Mouse (Mus musculus): ENCODE measurements at regions not wholly inside any gene's neighbourhood (a gene's known extent, or its start where the extent isn't known, plus 50 kb on each side); places are given as distances from the start of the nearest gene placed in this dataset.

DNA sequence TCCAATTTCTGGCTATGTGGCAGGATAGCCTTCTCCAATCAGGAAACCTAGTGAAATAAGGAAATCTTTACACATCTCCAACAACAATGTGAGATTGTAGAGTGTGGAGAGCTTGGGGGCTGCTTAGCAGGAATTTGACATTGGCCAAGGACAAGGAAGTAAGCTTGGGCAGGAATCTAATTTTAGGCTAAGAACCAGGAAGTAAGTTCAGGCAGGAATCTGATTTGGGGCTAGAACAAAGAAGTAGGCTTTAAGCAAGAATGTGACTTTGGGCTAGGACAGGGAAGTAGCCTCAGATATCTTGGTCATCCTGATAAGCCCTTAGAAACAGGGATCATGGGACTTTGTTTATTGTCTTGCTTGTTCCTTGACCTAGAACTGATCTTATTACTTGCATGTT lies 117.6 kb upstream of the Hmga2 start:
- Histone ChIP-seq H3K36me3 (replicated peaks in 1 of 2; ENCODE audit: control insufficient read depth in 1 of 2, insufficient read depth in 1 of 2, low read length in 1 of 2) (no peaks in the 10 kb centered on the region), H3K4me2 (ENCODE audit: insufficient read depth, low read depth, poor library complexity, severe bottlenecking) (no peak overlapping the region), H3K27ac (ENCODE audit: insufficient read depth, low read depth) (no peak overlapping the region), H3K4me1 (ENCODE audit: control insufficient read depth in 1 of 2, insufficient read depth in 2 of 2) (no peaks in the 10 kb centered on the region), H3K27me3 (replicated peaks) (no peaks in the 10 kb centered on the region), H3K9ac (ENCODE audit: insufficient read depth, low read depth) (no peak overlapping the region), H3K79me2 (replicated peaks; ENCODE audit: control insufficient read depth, extremely low read depth, insufficient read depth, poor library complexity, severe bottlenecking) (no peaks in the 10 kb centered on the region), H3K9me3 (replicated peaks; ENCODE audit: low read length) (peaks cover 58% of the 10 kb centered on the region), H3K4me3 (replicated peaks in 1 of 3; ENCODE audit: low read depth in 2 of 3, low read length in 2 of 3, poor library complexity in 1 of 3) (no peak overlapping the region)
- no peak for DNase-seq (ENCODE audit: extremely low read depth)
- dilution Hi-C loops (cut with MboI; ENCODE audit: extremely low pct_ligation_motif_present, extremely low pct_unique_long_range_greater_than_20kb, low sequenced_read_pairs) = no loop called here
- TF ChIP-seq CHD2 (IDR thresholded peaks at IDR 0.05; ENCODE audit: low read length) (no peak), USF2 (conservative IDR thresholded peaks at IDR 0.05; ENCODE audit: low read depth, low read length) (no peak), TCF12 (IDR thresholded peaks at IDR 0.05; ENCODE audit: low read depth, low read length) (no peak), ZNF384 (IDR thresholded peaks at IDR 0.05; ENCODE audit: low read depth, low read length) (no peak), USF1 (IDR thresholded peaks at IDR 0.05; ENCODE audit: low read depth, low read length) (no peak), E2F4 (IDR thresholded peaks at IDR 0.05; ENCODE audit: insufficient replicate concordance, low read depth, low read length) (no peak), RCOR1 (conservative IDR thresholded peaks at IDR 0.05; ENCODE audit: low read depth, low read length) (no peak), IRF4 (IDR thresholded peaks at IDR 0.05; ENCODE audit: low read depth, low read length) (no peak), JUND (conservative IDR thresholded peaks at IDR 0.05; ENCODE audit: low read depth, low read length) (no peak), ZKSCAN1 (IDR thresholded peaks at IDR 0.05; ENCODE audit: borderline replicate concordance, low read depth, low read length) (no peak), UBTF (IDR thresholded peaks at IDR 0.05; ENCODE audit: low read depth, low read length) (no peak), MAX (IDR thresholded peaks at IDR 0.05; ENCODE audit: low read length) (no peak), MYC (IDR thresholded peaks at IDR 0.05; ENCODE audit: low read depth, low read length) (no peak)
- in situ Hi-C loops (cut with MboI; ENCODE audit: low pct_ligation_motif_present, low pct_unique_long_range_greater_than_20kb, low sequenced_read_pairs) = no loop called here

DNA sequence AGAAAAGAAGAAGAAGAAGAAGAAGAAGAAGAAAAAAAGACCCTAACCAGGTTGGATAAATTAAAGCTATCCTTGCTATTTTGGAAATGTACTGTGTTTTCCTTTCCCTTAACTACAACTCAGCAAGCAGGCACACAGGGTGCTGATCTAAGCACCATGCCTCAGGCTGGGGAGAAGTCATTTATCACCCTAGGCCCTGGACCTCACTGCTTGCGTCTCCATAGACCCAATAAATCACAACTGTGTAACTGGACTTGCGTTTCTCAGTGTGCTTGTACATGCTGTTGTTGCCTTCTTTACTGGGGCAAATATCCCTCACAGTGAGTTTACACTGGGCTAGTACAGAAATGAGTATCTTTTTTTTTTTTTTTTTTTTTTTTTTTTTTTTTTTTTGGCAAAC lies 113.4 kb upstream of the Hmga2 start:
- in situ Hi-C loops (cut with MboI; ENCODE audit: low pct_ligation_motif_present, low pct_unique_long_range_greater_than_20kb, low sequenced_read_pairs) (no loop called here), dilution Hi-C loops (cut with MboI; ENCODE audit: extremely low pct_ligation_motif_present, extremely low pct_unique_long_range_greater_than_20kb, low sequenced_read_pairs) (no loop called here)

More for the DNA sequence above, 113.4 kb upstream of the Hmga2 start:
- no peak overlapping the region for H3K9ac ChIP-seq (ENCODE audit: insufficient read depth, low read depth)
- TF ChIP-seq MAZ (IDR thresholded peaks at IDR 0.05; ENCODE audit: low read depth, low read length) (no peak), SMC3 (IDR thresholded peaks at IDR 0.05; ENCODE audit: low read depth, low read length) (no peak), CTCF (conservative IDR thresholded peaks at IDR 0.05 in 1 of 2, IDR thresholded peaks at IDR 0.05 in 1 of 2; ENCODE audit: low read depth in 2 of 2, low read length in 2 of 2) (no peak), USF1 (IDR thresholded peaks at IDR 0.05; ENCODE audit: low read depth, low read length) (no peak), MXI1 (IDR thresholded peaks at IDR 0.05; ENCODE audit: low read depth, low read length) (no peak), ETS1 (conservative IDR thresholded peaks at IDR 0.05; ENCODE audit: low read depth, low read length) (no peak), ZKSCAN1 (IDR thresholded peaks at IDR 0.05; ENCODE audit: borderline replicate concordance, low read depth, low read length) (no peak), ZNF384 (IDR thresholded peaks at IDR 0.05; ENCODE audit: low read depth, low read length) (no peak), JUN (IDR thresholded peaks at IDR 0.05; ENCODE audit: insufficient read depth, low read depth, low read length) (no peak), ZMIZ1 (IDR thresholded peaks at IDR 0.05; ENCODE audit: low read depth, low read length) (no peak), MEF2A (IDR thresholded peaks at IDR 0.05; ENCODE audit: borderline replicate concordance, low read depth, low read length) (no peak), USF2 (conservative IDR thresholded peaks at IDR 0.05; ENCODE audit: low read depth, low read length) (no peak)
- H3K4me2 ChIP-seq (ENCODE audit: insufficient read depth, low read depth, poor library complexity, severe bottlenecking) = no peak overlapping the region
- no peaks in the 10 kb centered on the region for H3K4me1 ChIP-seq (ENCODE audit: control insufficient read depth in 1 of 2, insufficient read depth in 2 of 2)
- H3K27ac ChIP-seq (ENCODE audit: insufficient read depth, low read depth) = no peak overlapping the region
- H3K9me3 ChIP-seq (replicated peaks; ENCODE audit: low read length) = peaks cover 46% of the 10 kb centered on the region
- no peak overlapping the region for H3K4me3 ChIP-seq (replicated peaks in 1 of 3; ENCODE audit: low read depth in 2 of 3, low read length in 2 of 3, poor library complexity in 1 of 3)
- H3K79me2 ChIP-seq (replicated peaks; ENCODE audit: control insufficient read depth, extremely low read depth, insufficient read depth, poor library complexity, severe bottlenecking) = no peaks in the 10 kb centered on the region
- no peaks in the 10 kb centered on the region for H3K36me3 ChIP-seq (replicated peaks in 1 of 2; ENCODE audit: control insufficient read depth in 1 of 2, insufficient read depth in 1 of 2, low read length in 1 of 2)
- no peak for DNase-seq (ENCODE audit: extremely low read depth)
- H3K27me3 ChIP-seq (replicated peaks) = no peaks in the 10 kb centered on the region

Data from CH12.LX (cell line).